Mouse (Mus musculus): ENCODE measurements at regions not wholly inside any gene's neighbourhood (a gene's known extent, or its start where the extent isn't known, plus 50 kb on each side); places are given as distances from the start of the nearest gene placed in this dataset.

- DNase-seq (ENCODE audit: low read depth, low spot score), result no peak
These were observed 642.1 kb upstream of the A830018L16Rik start for GRCm38 (mm10) chr1:10771793-10772192.

- DNase-seq (ENCODE audit: low read depth, low spot score), result no peak
These were observed 619.7 kb upstream of the A830018L16Rik start for GRCm38 (mm10) chr1:10794074-10794783.

DNA sequence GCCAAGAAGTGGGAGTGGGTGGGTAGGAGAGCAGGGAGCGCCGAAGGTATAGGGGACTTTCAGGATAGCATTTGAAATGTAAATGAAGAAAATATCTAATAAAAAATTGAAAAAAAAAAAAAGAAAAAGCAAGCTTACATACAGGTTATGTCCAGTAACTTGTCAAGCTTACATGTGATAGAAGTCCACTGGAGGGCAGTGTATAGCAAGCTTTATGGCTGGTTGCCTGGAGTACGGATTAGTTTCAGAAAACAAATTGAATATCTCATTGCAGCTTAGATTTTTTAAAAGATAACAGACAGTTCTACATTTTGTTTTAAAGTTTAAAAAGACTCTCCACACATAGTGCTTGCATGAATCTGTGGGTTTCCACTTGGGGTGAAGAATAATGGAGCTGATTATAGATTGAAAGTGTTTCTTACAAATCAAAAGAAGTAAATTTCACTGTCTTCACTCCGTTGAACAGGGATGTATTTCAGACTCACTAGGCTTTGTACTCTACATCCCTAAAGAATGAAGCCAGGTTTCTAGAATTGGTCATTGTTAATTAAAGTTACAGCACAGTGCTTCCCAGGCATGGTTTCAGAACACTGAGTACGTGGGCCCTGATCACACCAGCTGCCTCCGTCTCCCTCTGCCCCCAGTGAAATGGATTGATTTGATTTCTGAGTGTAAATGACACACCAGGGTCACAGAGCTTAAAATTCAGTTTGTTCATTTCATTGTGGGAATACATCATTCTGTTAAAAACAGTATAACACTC lies 578.1 kb upstream of the A830018L16Rik start:
- peak; percentile 20 for DNase-seq (ENCODE audit: low read depth, low spot score)

- no peak for DNase-seq (ENCODE audit: low read depth, low spot score)
These were observed 576.7 kb upstream of the A830018L16Rik start for GRCm38 (mm10) chr1:10837180-10837579.

DNA sequence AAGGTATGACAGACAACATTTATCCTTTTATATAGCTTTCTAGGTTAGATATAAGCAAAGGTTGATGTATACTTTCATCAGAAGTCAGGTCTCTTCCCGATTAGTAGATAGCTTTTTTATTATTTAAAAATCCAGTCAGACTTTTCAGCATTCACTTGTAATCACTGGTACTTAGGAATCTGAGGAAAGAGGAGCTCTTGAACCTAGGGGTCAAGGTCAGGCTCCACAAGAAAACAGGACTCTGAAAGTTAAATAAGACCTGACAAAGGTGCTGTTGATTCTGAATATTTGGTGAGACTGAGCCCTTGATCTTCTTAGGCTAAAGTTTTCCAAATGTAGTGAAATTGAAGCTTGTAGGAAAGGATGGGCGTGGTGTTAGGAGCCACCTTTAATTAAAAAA lies 561.0 kb upstream of the A830018L16Rik start:
- DNase-seq (ENCODE audit: low read depth, low spot score), result no peak

DNA sequence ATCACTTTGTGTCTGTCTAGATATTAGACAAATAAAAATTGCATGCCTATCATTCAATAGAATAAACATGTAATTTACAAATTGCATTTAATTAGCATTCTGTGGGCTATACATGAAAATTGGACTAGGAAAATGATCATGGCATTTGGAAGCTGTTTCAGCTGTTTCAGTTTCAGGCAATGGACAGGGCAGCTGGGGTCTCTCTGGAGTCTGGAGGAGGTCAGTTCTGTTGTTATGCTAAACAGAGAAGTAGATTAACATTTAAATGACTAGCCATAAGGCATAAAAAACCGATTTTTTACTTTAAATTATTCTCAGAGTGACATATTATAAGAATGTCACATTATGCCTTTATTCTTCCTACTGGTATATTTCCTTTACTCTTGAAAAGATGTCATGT lies 559.4 kb upstream of the A830018L16Rik start:
- no peak for DNase-seq (ENCODE audit: low read depth, low spot score)

DNA sequence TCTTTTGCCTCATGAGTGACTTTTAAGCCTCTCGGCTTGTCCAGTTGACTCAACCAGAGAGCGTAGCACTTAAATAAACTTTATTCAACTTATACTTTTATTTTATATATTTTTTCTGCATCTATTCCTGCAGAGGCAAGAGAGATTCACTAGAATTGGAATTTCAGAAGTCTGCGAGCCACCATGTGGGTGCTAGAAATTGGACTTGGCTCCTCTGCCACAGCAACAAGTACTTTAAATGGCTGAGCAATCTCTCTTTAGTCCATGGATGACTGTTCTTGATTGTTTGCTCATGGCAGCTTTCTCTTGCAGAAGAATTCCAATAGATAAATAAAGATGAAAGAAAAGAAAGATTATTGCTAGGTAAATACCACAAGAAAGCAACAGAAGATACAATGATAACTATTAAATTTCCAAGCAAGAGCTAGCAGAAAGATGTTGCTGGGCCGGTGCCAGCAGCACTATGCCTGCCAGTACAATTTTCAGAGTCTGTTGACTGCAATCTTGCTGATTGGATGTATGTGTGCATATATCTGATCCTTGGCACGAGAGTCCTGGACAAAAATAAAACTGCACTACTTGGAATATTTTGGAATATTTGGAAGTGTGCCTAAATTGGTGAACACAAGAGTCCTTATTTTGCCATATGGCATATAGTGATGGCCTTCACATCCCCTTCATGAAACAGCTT lies 542.6 kb upstream of the A830018L16Rik start:
- DNase-seq (ENCODE audit: low read depth, low spot score), result no peak

DNA sequence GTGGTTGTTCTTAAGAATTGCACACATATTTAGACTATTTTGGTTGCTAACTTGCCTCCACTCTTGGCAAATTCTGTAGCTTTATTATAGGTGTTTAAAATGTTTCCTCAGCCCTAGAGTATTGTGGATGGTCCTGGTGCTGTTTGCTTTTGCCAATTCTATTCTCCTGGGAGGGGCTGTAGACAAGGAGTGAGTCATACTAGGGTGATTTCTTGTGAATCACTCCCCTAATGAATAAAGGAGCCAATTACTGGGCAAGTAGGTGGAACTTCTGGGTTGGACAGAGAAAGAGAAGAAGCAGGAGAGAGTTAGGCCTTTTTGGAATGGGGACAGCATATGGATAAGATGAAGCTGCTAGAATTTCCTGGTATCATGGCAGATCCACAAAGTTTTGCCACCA lies 541.6 kb upstream of the A830018L16Rik start:
- DNase-seq (ENCODE audit: low read depth, low spot score), result no peak

DNA sequence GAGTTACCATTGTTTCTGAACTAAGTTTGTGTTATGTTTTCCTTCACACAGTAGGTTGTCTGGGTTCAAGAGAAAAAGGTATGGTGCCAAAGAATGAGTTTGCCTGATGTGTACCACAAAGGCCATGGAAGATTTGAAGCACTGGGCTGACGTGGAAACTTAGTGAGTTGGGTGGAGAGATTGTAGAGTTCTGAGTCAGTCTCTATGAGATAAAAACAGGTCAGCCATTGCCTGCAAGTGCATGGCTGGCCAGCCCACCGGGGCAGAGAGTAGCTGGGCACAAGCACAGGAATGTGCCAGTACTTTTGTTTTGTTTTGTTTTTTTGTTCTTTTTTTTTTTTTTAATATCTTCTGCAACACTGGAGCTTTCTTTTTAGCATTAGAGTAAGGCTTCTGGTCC lies 541.2 kb upstream of the A830018L16Rik start:
- DNase-seq (ENCODE audit: low read depth, low spot score), result no peak

- no peak for DNase-seq (ENCODE audit: low read depth, low spot score)
These were observed 536.3 kb upstream of the A830018L16Rik start for GRCm38 (mm10) chr1:10877391-10878170.

DNA sequence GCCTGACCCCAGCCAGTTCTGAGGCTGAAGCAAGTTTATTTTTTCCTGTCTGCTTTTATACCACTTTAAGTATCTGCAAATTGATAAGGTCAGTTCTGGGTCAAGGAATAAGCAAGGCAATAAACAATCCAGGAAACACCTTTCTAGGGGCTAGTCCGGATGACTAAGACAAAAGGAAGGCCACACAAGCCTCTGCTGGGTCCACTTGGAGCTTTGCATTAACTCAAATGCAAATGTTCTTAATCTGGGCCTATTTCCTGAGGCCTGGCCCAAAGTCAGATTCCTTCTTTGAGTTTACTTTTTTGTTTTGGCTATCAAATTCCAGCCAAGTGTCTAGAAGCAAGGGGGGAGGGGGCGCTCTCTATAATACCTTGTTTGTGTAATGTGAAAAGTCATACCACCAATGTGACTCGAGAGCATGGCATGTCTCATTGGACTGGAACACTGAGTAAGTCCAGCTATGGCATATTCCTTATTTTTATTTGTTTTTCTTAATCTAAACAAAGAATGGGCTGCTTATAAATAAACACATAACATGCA lies 535.6 kb upstream of the A830018L16Rik start:
- no peak for DNase-seq (ENCODE audit: low read depth, low spot score)

DNA sequence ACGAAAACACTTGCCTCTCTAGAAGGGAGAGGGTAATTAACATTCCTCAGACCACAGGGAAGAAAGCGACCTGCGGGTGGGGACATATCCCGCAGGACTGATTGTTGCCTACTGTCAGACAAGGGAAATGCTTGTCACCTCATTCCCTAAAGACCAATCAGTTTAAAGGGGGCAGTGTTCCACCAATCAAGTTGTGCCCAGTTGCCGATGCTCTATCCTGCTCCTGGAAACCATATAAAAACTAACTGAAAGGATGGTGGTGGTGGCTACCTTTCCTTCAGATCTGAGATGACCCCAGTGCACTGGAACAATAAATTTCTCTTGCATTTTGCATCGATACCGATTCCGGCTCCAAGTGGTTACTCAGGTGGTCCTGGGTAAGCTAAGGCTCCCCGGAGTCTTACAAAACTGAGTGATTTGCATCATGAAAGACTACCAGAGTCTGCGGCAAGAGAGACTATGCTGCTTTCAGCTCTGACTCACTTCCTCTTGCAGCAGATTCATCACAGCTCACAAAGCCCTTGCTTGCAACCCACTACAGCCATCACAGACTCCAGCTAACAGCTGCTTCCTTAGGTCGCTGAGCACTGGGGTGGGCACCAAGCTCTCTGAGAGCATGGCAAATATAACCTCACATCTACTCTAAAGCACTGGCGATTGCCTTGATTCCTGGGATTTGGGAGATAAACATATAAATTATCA lies 533.7 kb upstream of the A830018L16Rik start:
- no peak for DNase-seq (ENCODE audit: low read depth, low spot score)

DNA sequence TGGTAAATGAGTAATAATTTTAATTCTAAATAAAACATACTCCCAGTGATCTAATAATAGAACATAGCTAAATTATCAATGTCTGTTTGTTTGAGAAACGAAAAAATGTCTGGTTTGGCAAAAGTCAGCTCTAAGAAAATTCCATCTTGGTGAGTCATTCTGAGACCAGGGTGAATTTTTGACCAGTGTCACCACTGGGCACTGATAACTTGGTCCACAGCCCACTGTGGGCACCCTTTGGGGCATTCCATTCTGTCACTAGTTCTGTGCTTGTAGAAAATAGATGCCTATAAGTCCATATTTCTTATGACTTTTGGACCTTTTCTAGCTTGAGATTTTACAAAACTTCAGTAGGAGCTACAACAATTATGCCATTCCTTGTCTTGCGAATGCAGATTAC lies 515.1 kb upstream of the A830018L16Rik start:
- DNase-seq (ENCODE audit: low read depth, low spot score), result no peak

- no peak for DNase-seq (ENCODE audit: low read depth, low spot score)
These were observed 511.2 kb upstream of the A830018L16Rik start for GRCm38 (mm10) chr1:10902721-10903120.

DNA sequence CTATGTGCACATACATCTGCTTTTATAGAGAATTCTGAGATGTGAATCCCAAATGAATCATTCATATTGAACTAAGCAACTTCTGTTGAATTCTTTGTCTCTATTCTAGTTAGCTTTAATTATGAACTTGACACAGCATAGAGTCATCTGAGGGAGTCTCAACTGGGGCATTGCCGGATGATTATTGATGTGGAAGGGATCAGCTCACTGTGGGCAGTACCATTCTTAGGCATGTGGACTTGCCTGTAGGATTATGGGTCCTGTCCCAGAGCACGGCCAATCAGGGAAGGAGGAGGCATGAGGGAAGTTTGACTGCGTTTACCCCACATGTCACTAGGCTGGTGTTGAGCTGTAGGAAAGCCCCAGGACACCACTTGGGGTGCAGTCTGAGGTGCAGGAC lies 493.9 kb upstream of the A830018L16Rik start:
- DNase-seq (ENCODE audit: low read depth, low spot score), result no peak

DNA sequence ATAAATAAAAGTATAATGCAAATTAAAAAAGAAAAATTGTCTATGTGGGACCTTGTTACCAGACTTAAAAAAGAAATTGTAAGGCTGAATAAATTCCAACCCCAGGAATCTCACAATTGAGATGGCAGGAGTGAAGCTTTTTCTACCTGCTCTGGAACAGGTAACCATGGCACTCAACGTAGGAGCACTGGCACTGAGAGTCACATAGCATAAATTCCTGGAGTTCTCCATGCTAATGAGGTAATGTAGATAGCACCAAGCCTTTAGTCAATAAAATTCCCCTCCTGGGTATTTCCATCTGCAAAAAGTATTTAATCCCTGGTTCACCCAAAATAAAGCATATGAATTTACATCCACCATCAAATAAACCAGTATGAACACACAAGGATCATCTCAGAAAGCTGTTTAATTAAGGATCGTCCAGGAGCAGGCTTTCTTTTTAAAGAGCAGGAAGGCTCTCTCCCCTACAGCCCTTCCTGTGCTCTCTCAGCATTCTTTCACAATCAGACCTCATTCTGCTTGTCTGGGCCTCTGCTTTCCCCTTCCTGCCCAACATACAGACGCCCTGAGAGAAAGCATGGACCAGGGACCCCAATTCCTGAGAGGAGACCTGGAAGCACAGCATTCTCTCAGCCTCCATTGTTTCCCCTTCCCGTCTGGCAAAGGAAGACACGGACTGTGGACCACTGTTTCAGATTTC lies 481.4 kb upstream of the A830018L16Rik start:
- DNase-seq (ENCODE audit: low read depth, low spot score), result no peak

DNA sequence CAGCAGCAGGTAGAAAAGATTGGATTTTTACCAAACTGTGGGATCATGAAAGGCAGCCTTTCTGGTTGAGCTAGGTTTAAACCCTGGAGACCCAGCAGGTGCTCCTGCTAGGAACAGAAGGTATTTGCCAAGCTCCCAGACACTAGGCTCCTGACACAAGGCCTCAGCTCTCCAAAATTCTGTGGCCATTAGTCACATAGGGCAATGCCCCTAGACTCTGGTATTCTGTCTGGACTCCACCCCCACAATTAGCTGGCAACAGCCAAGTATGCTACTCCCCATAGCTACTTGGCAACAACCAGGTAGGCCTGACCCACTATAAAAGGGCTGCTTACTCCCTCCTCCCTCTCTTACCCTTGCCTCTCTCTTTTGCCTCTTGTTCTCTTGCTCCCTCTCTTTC lies 480.7 kb upstream of the A830018L16Rik start:
- no peak for DNase-seq (ENCODE audit: low read depth, low spot score)

- no peak for DNase-seq (ENCODE audit: low read depth, low spot score)
These were observed 475.5 kb upstream of the A830018L16Rik start for GRCm38 (mm10) chr1:10938436-10938835.

DNA sequence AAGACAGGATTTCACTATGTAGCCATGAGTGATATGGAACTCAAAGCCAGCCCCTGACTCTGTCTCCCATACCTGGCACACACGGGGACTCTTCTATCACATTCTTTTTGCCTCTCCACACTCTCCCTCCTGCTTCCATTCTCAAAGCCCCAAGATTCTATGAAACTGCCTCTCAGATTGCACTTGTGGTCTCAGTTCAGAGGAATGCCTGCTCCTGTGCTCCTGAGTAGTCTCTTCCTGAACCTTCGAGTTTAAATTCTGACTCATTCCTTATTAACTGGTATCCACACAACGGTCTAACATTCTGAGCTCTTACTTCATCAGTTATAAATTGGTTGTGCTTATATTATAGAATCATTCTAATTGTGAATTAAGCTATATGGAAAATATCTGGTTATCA lies 473.6 kb upstream of the A830018L16Rik start:
- no peak for DNase-seq (ENCODE audit: low read depth, low spot score)

DNA sequence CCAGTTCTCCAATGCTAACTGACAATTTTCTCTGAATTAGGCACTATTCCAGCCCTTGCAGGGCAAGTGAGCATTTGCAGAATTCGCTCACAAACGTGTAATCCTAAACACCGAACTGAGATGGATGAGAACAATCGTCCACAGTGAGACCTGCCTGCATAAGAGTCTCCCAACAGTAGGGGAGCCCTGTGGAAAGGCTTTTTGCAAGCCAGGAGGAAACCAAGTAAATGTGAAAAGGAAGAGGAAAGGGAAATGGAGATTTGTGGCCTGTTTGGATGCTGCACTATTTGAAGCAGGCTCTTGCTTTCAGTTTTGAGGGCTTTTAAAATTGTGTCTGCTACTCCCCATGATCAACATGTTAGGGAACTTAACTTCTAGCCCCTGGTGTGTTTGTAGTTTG lies 470.9 kb upstream of the A830018L16Rik start:
- DNase-seq (ENCODE audit: low read depth, low spot score), result no peak

Data from retina, postnatal 7 days (tissue).